Mouse (Mus musculus): ENCODE measurements around the gene Mllt10.

The Mllt10 gene

GRCm38 (mm10) chr2:18055016-18055928, at the start of gene Mllt10:
Mllt10 (plus strand) TSS chr2:18055237.
- peak in 1 of 2 experiments; percentile 26 for DNase-seq

GRCm38 (mm10) chr2:18011226-18011625, 43.8 kb upstream of the Mllt10 start:
- DNase-seq, result no peak

GRCm38 (mm10) chr2:18012866-18013265, 42.2 kb upstream of the Mllt10 start:
- DNase-seq, result no peak

GRCm38 (mm10) chr2:18015581-18015980, 39.5 kb upstream of the Mllt10 start:
- DNase-seq, result no peak

GRCm38 (mm10) chr2:18016639-18017038, 38.4 kb upstream of the Mllt10 start:
- DNase-seq, result no peak

GRCm38 (mm10) chr2:18017321-18017720, 37.7 kb upstream of the Mllt10 start:
- no peak for DNase-seq

GRCm38 (mm10) chr2:18019122-18019521, 35.9 kb upstream of the Mllt10 start:
- no peak for DNase-seq

GRCm38 (mm10) chr2:18022886-18023285, 32.2 kb upstream of the Mllt10 start:
- DNase-seq, result no peak

GRCm38 (mm10) chr2:18025116-18025515, 29.9 kb upstream of the Mllt10 start:
- no peak for DNase-seq

GRCm38 (mm10) chr2:18025781-18026115, 29.3 kb upstream of the Mllt10 start:
- DNase-seq, result no peak

- DNase-seq, result peak; percentile 82 to 84
Observed at GRCm38 (mm10) chr2:18026116-18026947, 28.7 kb upstream of the Mllt10 start.

GRCm38 (mm10) chr2:18027448-18028139, 27.4 kb upstream of the Mllt10 start:
- peak; percentile 96 for DNase-seq

GRCm38 (mm10) chr2:18028140-18029021, 26.7 kb upstream of the Mllt10 start:
- peak; percentile 96 to 97 for DNase-seq

- no peak for DNase-seq
Observed at GRCm38 (mm10) chr2:18029656-18030055, 25.4 kb upstream of the Mllt10 start.

- DNase-seq, result no peak
Observed at GRCm38 (mm10) chr2:18030581-18030980, 24.5 kb upstream of the Mllt10 start.

- DNase-seq, result peak in 1 of 2 experiments; percentile 63
Observed at GRCm38 (mm10) chr2:18031271-18031821, 23.7 kb upstream of the Mllt10 start.

GRCm38 (mm10) chr2:18031831-18032537, 23.1 kb upstream of the Mllt10 start:
- peak in 1 of 2 experiments; percentile 65 for DNase-seq

GRCm38 (mm10) chr2:18032538-18032895, 22.5 kb upstream of the Mllt10 start:
- DNase-seq, result peak in 1 of 2 experiments; percentile 51

GRCm38 (mm10) chr2:18033166-18034108, 21.6 kb upstream of the Mllt10 start:
- no peak for DNase-seq

Measured in kidney, adult 8-10 months (tissue).